Mouse (Mus musculus) heart, embryonic 14.5 days (tissue): ENCODE data around the gene Cttnbp2. TPM values are rescaled to one million over a fixed set of nuclear protein-coding genes. Genes with fewer than 3 reads are reported as not detected.

Experiments used
- ATAC-seq: fragments of 200-750 bp; cut with Nextera tagmentation; 2 replicates; pipeline ENCODE4 v1.8.0; 2017; ENCODE audit warnings: low read depth, moderate TSS enrichment; ENCODE audit not compliant: insufficient number of reproducible peaks, insufficient read depth, low FRiP score
- H3K27ac ChIP-seq, 2 experiments: fragments of 200-500 bp in 1 of 2; fragments of 300-500 bp in 1 of 2; sonication (generic) in 1 of 2; replicated peaks in 1 of 2; 2 replicates each; pipeline ENCODE4 v1.5.1; 2012 to 2014; ENCODE audit warnings: low read depth in 2 of 2, low read length in 2 of 2, control low read depth in 1 of 2, mild to moderate bottlenecking in 1 of 2, mixed read lengths in 1 of 2; ENCODE audit not compliant: control insufficient read depth in 1 of 2, insufficient read depth in 1 of 2
- H3K27me3 ChIP-seq: fragments of 300-500 bp; sonication (generic); 2 replicates; pipeline ENCODE4 v1.6.1; 2014; ENCODE audit warnings: mild to moderate bottlenecking, low read length, control low read depth; ENCODE audit not compliant: control insufficient read depth, insufficient read depth
- H3K36me3 ChIP-seq: fragments of 300-500 bp; sonication (generic); 2 replicates; pipeline ENCODE4 v1.6.1; 2014; ENCODE audit warnings: mild to moderate bottlenecking, control low read depth, low read length, mixed read lengths; ENCODE audit not compliant: control insufficient read depth, insufficient read depth
- H3K4me1 ChIP-seq, 2 experiments: fragments of 200-500 bp in 1 of 2; fragments of 300-500 bp in 1 of 2; sonication (generic) in 1 of 2; 2 replicates each; pipeline ENCODE4 v1.6.1; 2012 to 2014; ENCODE audit warnings: low read length in 2 of 2, control low read depth in 1 of 2, mixed read lengths in 1 of 2; ENCODE audit not compliant: control insufficient read depth in 2 of 2, insufficient read depth in 2 of 2
- H3K4me2 ChIP-seq: fragments of 300-500 bp; sonication (generic); 2 replicates; pipeline ENCODE4 v1.6.1; 2014; ENCODE audit warnings: mild to moderate bottlenecking, low read length
- H3K4me3 ChIP-seq, 2 experiments: fragments of 200-500 bp in 1 of 2; fragments of 300-500 bp in 1 of 2; sonication (generic) in 1 of 2; 2 replicates each; pipeline ENCODE4 v1.5.1; 2012 to 2014; ENCODE audit warnings: low read length in 2 of 2, mild to moderate bottlenecking in 2 of 2, control low read depth in 1 of 2, low read depth in 1 of 2, moderate library complexity in 1 of 2; ENCODE audit not compliant: control insufficient read depth in 1 of 2, insufficient read depth in 1 of 2
- H3K9ac ChIP-seq: fragments of 300-500 bp; sonication (generic); 2 replicates; pipeline ENCODE4 v1.6.1; 2014; ENCODE audit warnings: mild to moderate bottlenecking, low read length
- H3K9me3 ChIP-seq: fragments of 300-500 bp; sonication (generic); 2 replicates; pipeline ENCODE4 v1.6.1; 2016; ENCODE audit warnings: low read length, control low read depth; ENCODE audit not compliant: control insufficient read depth
- WGBS: fragments of 180-500 bp; shearing (Covaris S2); extraction: QIAGEN DNeasy Blood & Tissue Kit; methylation state at CpG from one replicate; pipeline ENCODE4 v1.1.7; 2014; 5-methylcytosine and 5-hydroxymethylcytosine counted together
- polyA plus RNA-seq: library from polyadenylated mRNA; unstranded; fragments of >200 nt; fragmentation: Nextera tagmentation; extraction: Ambion mirVana; gene quantifications from 2 replicates; pipeline ENCODE4 v1.2.1, GENCODE M21; 2014

Cttnbp2 gene
- polyA plus RNA-seq, 1 experiment from 2014 or later, result 8.0 TPM

DNA sequence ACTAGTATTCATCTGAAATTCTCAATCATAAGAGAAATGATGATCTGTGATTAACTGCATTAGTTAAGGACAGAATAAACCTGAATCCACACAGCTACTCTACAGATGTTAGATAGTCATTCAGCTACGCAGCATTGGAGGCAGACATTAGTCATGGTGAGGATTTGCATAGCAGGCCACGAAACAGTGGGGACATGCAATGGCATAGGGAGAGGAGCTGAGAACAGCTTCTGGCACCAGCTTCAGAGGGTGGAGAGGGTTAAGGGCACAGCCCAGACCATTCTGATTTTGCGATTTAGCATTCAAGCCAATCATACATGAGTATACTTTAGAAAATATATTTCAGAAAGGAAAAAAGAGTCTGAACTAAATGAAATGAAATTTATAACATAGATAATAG lies 84.6 kb downstream of the Cttnbp2 start:
- H3K9ac ChIP-seq, result no peak overlapping the region
- H3K4me3 ChIP-seq, result no peak overlapping the region
- no peaks in the 10 kb centered on the region for H3K9me3 ChIP-seq
- WGBS, result 81% methylated on average over 3 of the region's 3 CpGs
- H3K4me2 ChIP-seq, result no peak overlapping the region
- no peaks in the 10 kb centered on the region for H3K36me3 ChIP-seq
- no peak for ATAC-seq
- H3K27ac ChIP-seq, result no peak overlapping the region
- peaks cover 7 to 16% of the 10 kb centered on the region in 2 experiments for H3K4me1 ChIP-seq
- no peaks in the 10 kb centered on the region for H3K27me3 ChIP-seq

DNA sequence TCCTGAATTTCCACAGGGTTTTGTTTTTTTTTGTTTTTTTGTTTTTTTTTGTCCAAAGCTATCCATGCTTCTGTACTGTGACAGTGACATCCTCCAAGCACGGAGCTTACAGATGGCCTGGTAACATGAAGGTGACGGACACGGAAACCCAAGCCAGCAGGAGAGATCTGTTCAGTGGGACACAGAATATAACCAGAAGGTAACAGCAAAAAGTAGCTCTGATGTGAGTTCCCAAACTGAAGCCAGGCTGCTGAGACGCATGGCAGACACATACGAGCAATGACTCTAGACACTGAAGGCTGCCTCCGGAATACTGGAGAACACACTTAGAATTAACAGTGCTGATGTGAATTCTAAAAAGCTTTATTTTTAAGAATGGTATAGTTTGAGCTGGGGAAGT lies 89.8 kb downstream of the Cttnbp2 start:
- Histone ChIP-seq H3K4me1 (peaks cover 0 to 3% of the 10 kb centered on the region in 2 experiments; a peak in 1 of 4 replicates), H3K9me3 (no peaks in the 10 kb centered on the region), H3K36me3 (no peaks in the 10 kb centered on the region; the same call in 1 of the 2 replicates), H3K4me3 (no peak overlapping the region), H3K27me3 (no peaks in the 10 kb centered on the region), H3K4me2 (no peak overlapping the region), H3K9ac (no peak overlapping the region), H3K27ac (no peak overlapping the region)
- ATAC-seq, result no peak
- WGBS, result 83% methylated on average over 6 of the region's 6 CpGs

DNA sequence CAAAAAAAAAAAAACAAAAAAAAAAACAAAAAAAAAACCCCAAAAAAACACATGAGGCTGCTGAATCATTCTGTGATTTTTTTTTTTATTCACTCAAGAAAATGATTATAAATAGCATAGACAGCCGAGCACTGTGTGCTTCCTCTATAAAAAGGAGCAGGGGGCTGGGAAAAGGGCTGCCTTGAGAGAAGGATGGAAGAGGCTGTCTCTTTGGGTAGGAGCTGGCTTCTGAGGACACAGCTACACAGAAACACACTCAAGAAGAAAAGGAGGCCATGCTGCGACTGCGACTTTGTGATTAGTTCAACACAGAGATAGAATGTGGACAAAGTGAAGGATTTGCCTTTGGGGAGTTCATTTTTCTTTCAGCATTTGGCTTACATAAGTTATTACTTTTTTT lies 90.3 kb downstream of the Cttnbp2 start:
- Histone ChIP-seq H3K4me3 (no peak overlapping the region), H3K4me1 (peaks cover 0 to 3% of the 10 kb centered on the region in 2 experiments; a peak in 1 of 4 replicates), H3K9ac (no peak overlapping the region), H3K36me3 (no peaks in the 10 kb centered on the region; the same call in 1 of the 2 replicates), H3K9me3 (no peaks in the 10 kb centered on the region), H3K27me3 (no peaks in the 10 kb centered on the region), H3K4me2 (no peak overlapping the region), H3K27ac (no peak overlapping the region)
- ATAC-seq, result no peak
- 55% methylated on average over 3 of the region's 3 CpGs for WGBS

DNA sequence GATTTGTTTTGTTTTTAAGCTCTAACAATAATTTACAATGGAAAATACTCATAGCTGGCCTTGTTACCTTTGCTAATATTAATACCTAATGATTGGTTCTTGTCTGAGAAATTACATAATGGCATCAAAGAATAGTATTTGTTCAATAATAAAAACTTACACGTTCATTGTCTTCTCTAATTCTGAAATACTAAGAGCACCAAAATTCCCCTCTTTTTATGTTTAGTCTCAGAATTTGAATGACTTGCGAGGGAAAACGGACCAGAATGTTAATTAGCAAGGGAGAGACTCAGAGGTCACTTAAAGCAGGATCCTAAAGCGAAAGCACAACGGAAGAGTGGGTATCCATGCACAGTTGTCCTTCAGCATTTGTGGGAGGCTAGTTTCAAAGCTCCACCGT lies 91.5 kb downstream of the Cttnbp2 start:
- Histone ChIP-seq H3K9me3 (no peaks in the 10 kb centered on the region), H3K4me1 (peaks cover 0 to 3% of the 10 kb centered on the region in 2 experiments; a peak in 1 of 4 replicates), H3K9ac (no peak overlapping the region), H3K36me3 (no peaks in the 10 kb centered on the region; the same call in 1 of the 2 replicates), H3K27ac (no peak overlapping the region), H3K4me3 (no peak overlapping the region), H3K27me3 (no peaks in the 10 kb centered on the region), H3K4me2 (no peak overlapping the region)
- 77% methylated on average over 6 of the region's 6 CpGs for WGBS
- no peak for ATAC-seq

DNA sequence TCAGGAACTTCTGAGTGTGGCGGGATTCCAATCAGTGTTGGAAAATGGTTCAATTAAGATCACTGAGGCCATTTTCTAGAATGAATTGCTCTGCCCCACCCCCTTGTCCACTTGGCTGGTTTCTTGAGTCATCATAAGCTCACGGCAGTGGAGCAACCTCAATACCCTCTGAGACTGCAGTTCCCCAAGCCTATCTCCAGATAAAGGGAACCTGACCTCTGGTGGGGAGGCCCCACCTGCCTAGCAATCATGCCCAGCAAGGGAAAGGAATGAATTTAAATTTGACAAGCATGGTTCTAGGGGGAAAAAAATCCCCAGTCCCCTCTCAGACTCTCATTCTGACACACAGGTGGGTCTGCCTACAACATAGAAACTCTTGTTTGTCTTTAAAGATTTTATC lies 93.1 kb downstream of the Cttnbp2 start:
- 64% methylated on average over 2 of the region's 2 CpGs for WGBS
- Histone ChIP-seq H3K9ac (no peak overlapping the region), H3K4me3 (no peak overlapping the region), H3K36me3 (no peaks in the 10 kb centered on the region; the same call in 1 of the 2 replicates), H3K4me1 (peaks cover 0 to 3% of the 10 kb centered on the region in 2 experiments; a peak in 1 of 4 replicates), H3K27me3 (no peaks in the 10 kb centered on the region), H3K27ac (no peak overlapping the region), H3K9me3 (no peaks in the 10 kb centered on the region), H3K4me2 (no peak overlapping the region)
- ATAC-seq, result no peak

DNA sequence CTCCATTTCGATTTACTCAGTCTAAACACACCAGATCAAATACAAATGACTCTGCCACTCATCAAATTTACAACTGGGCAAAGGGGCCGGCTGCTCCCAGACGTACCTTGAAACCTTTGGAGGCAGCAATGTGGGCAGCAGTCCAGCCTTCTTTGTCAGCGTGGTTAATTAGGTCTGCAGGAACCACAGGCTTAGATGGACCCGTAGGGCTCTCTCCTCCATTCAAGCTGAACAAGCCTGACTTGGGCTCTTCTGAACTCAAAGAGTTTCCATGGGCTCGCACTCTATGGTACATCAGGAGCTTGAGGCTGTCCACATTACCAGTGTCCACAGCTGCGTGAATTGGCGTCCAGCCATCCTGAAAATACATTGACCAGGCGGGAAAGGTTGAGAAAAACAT lies 94.0 kb downstream of the Cttnbp2 start:
- Histone ChIP-seq H3K4me2 (no peak overlapping the region), H3K9ac (no peak overlapping the region), H3K4me3 (no peak overlapping the region), H3K9me3 (no peaks in the 10 kb centered on the region), H3K36me3 (no peaks in the 10 kb centered on the region; the same call in 1 of the 2 replicates), H3K4me1 (peaks cover 0 to 3% of the 10 kb centered on the region in 2 experiments; a peak in 1 of 4 replicates), H3K27ac (no peak overlapping the region), H3K27me3 (no peaks in the 10 kb centered on the region)
- no peak for ATAC-seq
- WGBS, result 81% methylated on average over 9 of the region's 9 CpGs

DNA sequence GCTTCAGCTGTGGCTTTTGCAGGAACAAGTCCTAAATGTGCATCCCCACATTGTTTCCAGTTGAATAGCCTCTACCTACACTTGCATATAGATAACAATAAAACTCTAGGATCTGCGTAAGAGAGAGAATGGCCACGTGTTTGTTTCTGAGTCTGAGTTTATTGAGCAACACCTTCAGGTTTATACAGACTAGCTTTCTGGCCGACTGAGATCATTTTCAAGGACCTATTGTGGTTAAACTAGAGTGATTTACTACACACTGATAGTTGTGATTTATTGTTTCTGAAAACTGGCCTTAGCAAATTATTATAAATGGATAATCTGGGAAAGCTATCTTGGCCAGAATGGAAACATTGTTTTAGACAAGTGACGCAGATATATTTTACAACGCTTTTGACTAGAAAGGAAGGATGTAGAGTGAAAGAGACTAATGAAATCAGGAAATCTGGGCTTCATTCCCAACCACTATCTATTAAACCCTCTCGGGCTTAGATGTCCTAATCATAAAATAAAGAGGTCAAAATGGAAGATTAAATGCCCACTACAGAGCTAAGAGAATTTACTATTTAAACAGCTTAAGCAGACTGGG lies 96.7 kb downstream of the Cttnbp2 start:
- no peak overlapping the region for H3K27ac ChIP-seq
- H3K9me3 ChIP-seq, result no peaks in the 10 kb centered on the region
- no peak overlapping the region for H3K9ac ChIP-seq
- no peak for ATAC-seq
- no peak overlapping the region for H3K4me3 ChIP-seq
- peaks cover 0 to 2% of the 10 kb centered on the region in 2 experiments; a peak in 1 of 4 replicates for H3K4me1 ChIP-seq
- WGBS, result 70% methylated on average over 6 of the region's 6 CpGs
- peaks cover 7% of the 10 kb centered on the region; the same call in 1 of the 2 replicates for H3K36me3 ChIP-seq
- H3K4me2 ChIP-seq, result no peak overlapping the region
- no peaks in the 10 kb centered on the region for H3K27me3 ChIP-seq

DNA sequence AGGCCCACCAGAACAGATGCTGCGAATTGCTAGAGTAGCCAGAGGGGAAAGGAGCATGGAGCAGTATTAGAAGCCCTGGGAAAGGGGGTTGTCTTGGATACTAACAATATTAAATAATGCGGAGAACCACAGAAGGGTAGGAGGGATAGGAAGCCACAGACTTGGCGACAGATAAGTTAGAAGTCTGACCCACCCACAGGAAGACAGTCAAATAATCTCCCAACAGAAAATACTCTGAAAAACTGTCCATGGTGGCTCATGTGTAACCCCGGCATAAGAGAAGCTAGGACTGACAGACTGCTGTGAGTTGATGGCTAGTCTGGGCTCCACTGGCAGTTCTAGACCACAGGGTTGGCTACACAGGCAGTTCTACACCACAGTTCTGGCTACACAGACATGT lies 98.7 kb downstream of the Cttnbp2 start:
- ATAC-seq, result no peak
- H3K4me1 ChIP-seq, result peaks cover 0 to 2% of the 10 kb centered on the region in 2 experiments; a peak in 1 of 4 replicates
- H3K9ac ChIP-seq, result no peak overlapping the region
- 69% methylated on average over 4 of the region's 4 CpGs for WGBS
- no peak overlapping the region for H3K27ac ChIP-seq
- peaks cover 7% of the 10 kb centered on the region; the same call in 1 of the 2 replicates for H3K36me3 ChIP-seq
- H3K4me3 ChIP-seq, result no peak overlapping the region
- H3K9me3 ChIP-seq, result no peaks in the 10 kb centered on the region
- no peaks in the 10 kb centered on the region for H3K27me3 ChIP-seq
- no peak overlapping the region for H3K4me2 ChIP-seq
